ENCODE assay signal across 10 mouse cellular contexts in genomic region chr1:157178988-157179764, GRCm38 (mm10).
A peak's percentile ranks its signal among the peaks of the same experiment; 100 is the strongest.
DNase-seq lines count a peak whose midpoint lies in the region; ATAC-seq and TF ChIP-seq lines count a peak whose summit lies in the region.
"Had no signal": no experiment of that assay in that cellular context is flagged by ENCODE, and none has a peak within 500 bp of the region (broad histone marks: within the 10 kb centered on the region; RNA-seq: fewer than 3 reads in every experiment).

No protein-coding gene starts in this region.

- intact Hi-C loops in gastrocnemius, adult 2 months (cut with DNase I) = no loop called here

- H3K36me3 ChIP-seq in heart, embryonic 15.5 days = 0 out of 2 replicates have a peak, but pooled peaks cover 11% of the 10 kb centered on the region
- peaks cover 2% of the 10 kb centered on the region; the same call in 1 of the 2 replicates for H3K36me3 ChIP-seq in midbrain, embryonic 11.5 days (ENCODE audit: control insufficient read depth, insufficient read depth, low read length)
- H3K36me3 ChIP-seq in kidney, adult 2 months (ENCODE audit: control insufficient read depth, insufficient read depth, low read length) = no peaks in the 10 kb centered on the region

- TF ChIP-seq POLR2A in kidney, adult 2 months (IDR thresholded peaks at IDR 0.05; ENCODE audit: low read depth, low read length) = no peak

- peak overlapping the region; percentile 41; the same call in 1 of the 2 replicates for H3K27ac ChIP-seq in gastrocnemius, adult 2 months
- H3K27ac ChIP-seq in brown adipose tissue, adult 24 weeks (replicated peaks; ENCODE audit: low read depth, low read length) = no peak overlapping the region
- peak overlapping the region; percentile 74 for H3K27ac ChIP-seq in heart, embryonic 15.5 days
- no peak overlapping the region; the same call in 1 of the 2 replicates for H3K27ac ChIP-seq in midbrain, embryonic 11.5 days (ENCODE audit: low read depth, low read length)
- no peak overlapping the region for H3K27ac ChIP-seq in kidney, adult 2 months (ENCODE audit: insufficient read depth, low read depth, low read length)

- peaks cover 4% of the 10 kb centered on the region for H3K4me1 ChIP-seq in brown adipose tissue, adult 24 weeks (ENCODE audit: control insufficient read depth, insufficient read depth, insufficient read length, low read length)
- H3K4me1 ChIP-seq in heart, embryonic 15.5 days (replicated peaks) = peaks cover 28% of the 10 kb centered on the region
- H3K4me1 ChIP-seq in midbrain, embryonic 11.5 days (ENCODE audit: control insufficient read depth, insufficient read depth, low read length) = peaks cover 9% of the 10 kb centered on the region
- no peaks in the 10 kb centered on the region for H3K4me1 ChIP-seq in kidney, adult 2 months (ENCODE audit: control insufficient read depth, insufficient read depth, low read length)

- no peak for TF ChIP-seq CTCF in gastrocnemius, adult 2 months (IDR thresholded peaks at IDR 0.05)
- TF ChIP-seq CTCF in kidney, adult 2 months (conservative IDR thresholded peaks at IDR 0.05; ENCODE audit: insufficient read depth, insufficient read length, low read depth, low read length) = no peak

- H3K27me3 ChIP-seq in heart, embryonic 15.5 days = no peaks in the 10 kb centered on the region
- no peaks in the 10 kb centered on the region for H3K27me3 ChIP-seq in midbrain, embryonic 11.5 days (ENCODE audit: control insufficient read depth, insufficient read depth, low read length)
- H3K27me3 ChIP-seq in kidney, adult 2 months (replicated peaks; ENCODE audit: control insufficient read depth, insufficient read depth, low read length) = no peaks in the 10 kb centered on the region

- peak overlapping the region; percentile 34; the same call in 1 of the 2 replicates for H3K9ac ChIP-seq in heart, embryonic 15.5 days
- H3K9ac ChIP-seq in midbrain, embryonic 11.5 days (ENCODE audit: low read length) = no peak overlapping the region; the same call in 1 of the 2 replicates
- H3K9ac ChIP-seq: liver, postnatal 0 days had no signal

- no peak for DNase-seq in gastrocnemius, adult 2 months
- DNase-seq in gastrocnemius, adult 8-10 months (ENCODE audit: low spot score in 2 of 2) = no peak
- DNase-seq in midbrain, embryonic 11.5 days (ENCODE audit: low spot score, missing footprints) = peak; percentile 85
- no peak for DNase-seq in thymus, postnatal 25 days
- no peak for DNase-seq in adrenal gland, adult 18-20 months (ENCODE audit: low spot score in 2 of 2)
- DNase-seq in kidney, adult 2 months = no peak
- DNase-seq: kidney, adult 18-20 months; liver, postnatal 0 days had no signal

- H3K4me3 ChIP-seq in gastrocnemius, adult 2 months = peak overlapping the region; percentile 51
- H3K4me3 ChIP-seq in brown adipose tissue, adult 24 weeks (ENCODE audit: insufficient read depth, low read depth, low read length) = peak overlapping the region; percentile 28; the same call in 1 of the 2 replicates
- H3K4me3 ChIP-seq in heart, embryonic 15.5 days = peak overlapping the region; percentile 24; the same call in 1 of the 2 replicates
- H3K4me3 ChIP-seq in midbrain, embryonic 11.5 days (ENCODE audit: low read depth, low read length) = no peak overlapping the region
- no peak overlapping the region for H3K4me3 ChIP-seq in kidney, adult 2 months (ENCODE audit: insufficient read depth, low read depth, low read length)

- no peak for ATAC-seq in heart, embryonic 15.5 days (replicated peaks; ENCODE audit: insufficient number of reproducible peaks, insufficient read depth, low FRiP score, low read depth)
- ATAC-seq in midbrain, embryonic 11.5 days (ENCODE audit: low FRiP score) = peak; percentile 67; the same call in 1 of the 2 replicates
- ATAC-seq: liver, postnatal 0 days had no signal

- H3K4me2 ChIP-seq in heart, embryonic 15.5 days = peak overlapping the region; percentile 51
- H3K4me2 ChIP-seq in midbrain, embryonic 11.5 days = peak overlapping the region; percentile 33

- 31% methylated on average over 9 of the region's 9 CpGs for WGBS in heart, embryonic 15.5 days
- WGBS in midbrain, embryonic 11.5 days = 24% methylated on average over 9 of the region's 9 CpGs
- WGBS in kidney, adult 2 months = 57% methylated on average over 9 of the region's 9 CpGs

- no peaks in the 10 kb centered on the region for H3K9me3 ChIP-seq in heart, embryonic 15.5 days (replicated peaks)
- H3K9me3 ChIP-seq in midbrain, embryonic 11.5 days (ENCODE audit: control insufficient read depth, low read length) = no peaks in the 10 kb centered on the region

Comparison
In these comparisons a context has a peak if more than half of its experiments do, and no peak if none do; other contexts are left out.
1. H3K27ac ChIP-seq: peak in gastrocnemius, adult 2 months (single experiment) and heart, embryonic 15.5 days (single experiment); none in brown adipose tissue, adult 24 weeks (single experiment), midbrain, embryonic 11.5 days (single experiment) and kidney, adult 2 months (single experiment).
2. H3K4me3 ChIP-seq: peak in gastrocnemius, adult 2 months (single experiment), brown adipose tissue, adult 24 weeks (single experiment) and heart, embryonic 15.5 days (single experiment); none in midbrain, embryonic 11.5 days (single experiment) and kidney, adult 2 months (single experiment).